Mouse (Mus musculus) neural tube, embryonic 13.5 days (tissue): Measurements from ENCODE around the gene Acer2. TPM values are rescaled to one million over a fixed set of nuclear protein-coding genes. Genes with fewer than 3 reads are reported as not detected.

Experiments used
- ATAC-seq: fragments of 200-750 bp; cut with Nextera tagmentation; 2 replicates; pipeline ENCODE4 v1.8.0; 2017; ENCODE audit warnings: low read depth, mild to moderate bottlenecking, moderate TSS enrichment, moderate library complexity
- H3K27ac ChIP-seq: fragments of 300-500 bp; sonication (generic); replicated peaks from 2 replicates; pipeline ENCODE4 v1.5.1; 2015; ENCODE audit warnings: moderate library complexity, mild to moderate bottlenecking, inconsistent platforms
- H3K27me3 ChIP-seq: fragments of 300-500 bp; sonication (generic); 2 replicates; pipeline ENCODE4 v1.6.1; 2015; ENCODE audit warnings: mild to moderate bottlenecking, inconsistent platforms
- H3K36me3 ChIP-seq: fragments of 300-500 bp; sonication (generic); 2 replicates; pipeline ENCODE4 v1.6.1; 2015; ENCODE audit warnings: mild to moderate bottlenecking, inconsistent platforms
- H3K4me1 ChIP-seq: fragments of 300-500 bp; sonication (generic); replicated peaks from 2 replicates; pipeline ENCODE4 v1.6.1; 2015; ENCODE audit warnings: inconsistent platforms
- H3K4me2 ChIP-seq: fragments of 300-500 bp; sonication (generic); 2 replicates; pipeline ENCODE4 v1.6.1; 2015; ENCODE audit warnings: inconsistent platforms, mild to moderate bottlenecking, moderate library complexity
- H3K4me3 ChIP-seq: fragments of 300-500 bp; sonication (generic); 2 replicates; pipeline ENCODE4 v1.5.1; 2015; ENCODE audit warnings: mild to moderate bottlenecking, inconsistent platforms
- H3K9ac ChIP-seq: fragments of 300-500 bp; sonication (generic); 2 replicates; pipeline ENCODE4 v1.6.1; 2015; ENCODE audit warnings: moderate library complexity, mild to moderate bottlenecking, inconsistent platforms
- H3K9me3 ChIP-seq: fragments of 300-500 bp; sonication (generic); 2 replicates; pipeline ENCODE4 v1.6.1; 2016; ENCODE audit warnings: inconsistent platforms
- WGBS: fragments of 180-500 bp; shearing (Covaris S2); methylation state at CpG from one replicate; pipeline ENCODE4 v1.1.7; 2015; 5-methylcytosine and 5-hydroxymethylcytosine counted together
- polyA plus RNA-seq: library from polyadenylated mRNA; unstranded; fragments of >200 nt; fragmentation: Nextera tagmentation; extraction: Ambion mirVana; gene quantifications from 2 replicates; pipeline ENCODE4 v1.2.1, GENCODE M21; 2015

The Acer2 gene
- polyA plus RNA-seq, 1 experiment from 2014 or later: 20.0 TPM

GRCm38 (mm10) chr4:86933026-86933425, 58.8 kb downstream of the Acer2 start:
- ATAC-seq: no peak
- WGBS: 84% methylated on average over 6 of the region's 6 CpGs
- no peaks in the 10 kb centered on the region for H3K9me3 ChIP-seq
- H3K4me3 ChIP-seq: no peak overlapping the region
- peaks cover 8% of the 10 kb centered on the region; the same call in 1 of the 2 replicates for H3K4me1 ChIP-seq
- no peak overlapping the region for H3K27ac ChIP-seq
- H3K27me3 ChIP-seq: 0 out of 2 replicates have a peak, but pooled peaks cover 3% of the 10 kb centered on the region
- no peak overlapping the region for H3K4me2 ChIP-seq
- H3K36me3 ChIP-seq: peaks cover 11% of the 10 kb centered on the region
- no peak overlapping the region for H3K9ac ChIP-seq

GRCm38 (mm10) chr4:86936217-86936616, 62.0 kb downstream of the Acer2 start:
- peaks cover 11% of the 10 kb centered on the region for H3K36me3 ChIP-seq
- H3K4me1 ChIP-seq: peaks cover 5% of the 10 kb centered on the region; the same call in 1 of the 2 replicates
- ATAC-seq: no peak
- no peak overlapping the region for H3K27ac ChIP-seq
- H3K4me3 ChIP-seq: no peak overlapping the region
- H3K9ac ChIP-seq: no peak overlapping the region
- no peaks in the 10 kb centered on the region for H3K27me3 ChIP-seq
- no peak overlapping the region for H3K4me2 ChIP-seq
- WGBS: 93% methylated on average over 9 of the region's 9 CpGs
- H3K9me3 ChIP-seq: no peaks in the 10 kb centered on the region

GRCm38 (mm10) chr4:86936706-86937105, 62.5 kb downstream of the Acer2 start:
- Histone ChIP-seq H3K9ac (no peak overlapping the region), H3K4me3 (no peak overlapping the region), H3K4me2 (no peak overlapping the region), H3K9me3 (no peaks in the 10 kb centered on the region), H3K4me1 (0 out of 2 replicates have a peak, but pooled peaks cover under 1% of the 10 kb centered on the region), H3K27me3 (no peaks in the 10 kb centered on the region), H3K27ac (no peak overlapping the region), H3K36me3 (peaks cover 11% of the 10 kb centered on the region)
- 60% methylated on average over 3 of the region's 3 CpGs for WGBS
- ATAC-seq: no peak

- H3K9me3 ChIP-seq: no peaks in the 10 kb centered on the region
- H3K4me3 ChIP-seq: no peak overlapping the region
- no peak overlapping the region for H3K4me2 ChIP-seq
- 84% methylated on average over 6 of the region's 6 CpGs for WGBS
- no peak overlapping the region for H3K27ac ChIP-seq
- no peaks in the 10 kb centered on the region for H3K36me3 ChIP-seq
- H3K9ac ChIP-seq: no peak overlapping the region
- H3K4me1 ChIP-seq: no peaks in the 10 kb centered on the region
- no peak for ATAC-seq
- no peaks in the 10 kb centered on the region for H3K27me3 ChIP-seq
Observed at GRCm38 (mm10) chr4:86942656-86943055, 68.5 kb downstream of the Acer2 start.

GRCm38 (mm10) chr4:86943296-86943695, 69.1 kb downstream of the Acer2 start:
- Histone ChIP-seq H3K36me3 (no peaks in the 10 kb centered on the region), H3K4me2 (no peak overlapping the region), H3K4me1 (no peaks in the 10 kb centered on the region), H3K9ac (no peak overlapping the region), H3K27ac (no peak overlapping the region), H3K4me3 (no peak overlapping the region), H3K27me3 (no peaks in the 10 kb centered on the region), H3K9me3 (no peaks in the 10 kb centered on the region)
- no peak for ATAC-seq
- WGBS: 60% methylated on average over 6 of the region's 6 CpGs

- no peaks in the 10 kb centered on the region for H3K4me1 ChIP-seq
- no peaks in the 10 kb centered on the region for H3K36me3 ChIP-seq
- no peak overlapping the region for H3K27ac ChIP-seq
- H3K4me3 ChIP-seq: no peak overlapping the region
- H3K9ac ChIP-seq: no peak overlapping the region
- no peaks in the 10 kb centered on the region for H3K9me3 ChIP-seq
- H3K27me3 ChIP-seq: no peaks in the 10 kb centered on the region
- H3K4me2 ChIP-seq: no peak overlapping the region
- no peak for ATAC-seq
- 75% methylated on average over 1 of the region's 1 CpGs for WGBS
Observed at GRCm38 (mm10) chr4:86948794-86949193, 74.6 kb downstream of the Acer2 start.

- 38% methylated on average over 5 of the region's 5 CpGs for WGBS
- 0 out of 2 replicates have a peak, but pooled peaks have one; percentile 25 for ATAC-seq
- H3K36me3 ChIP-seq: no peaks in the 10 kb centered on the region
Observed at GRCm38 (mm10) chr4:86953519-86953918, 79.3 kb downstream of the Acer2 start.

GRCm38 (mm10) chr4:86955448-86955847, 81.3 kb downstream of the Acer2 start:
- H3K4me3 ChIP-seq: no peak overlapping the region
- 77% methylated on average over 4 of the region's 4 CpGs for WGBS
- H3K27ac ChIP-seq: no peak overlapping the region
- H3K36me3 ChIP-seq: no peaks in the 10 kb centered on the region
- no peaks in the 10 kb centered on the region for H3K27me3 ChIP-seq
- no peaks in the 10 kb centered on the region for H3K9me3 ChIP-seq
- no peak overlapping the region for H3K9ac ChIP-seq
- no peak overlapping the region for H3K4me2 ChIP-seq
- ATAC-seq: no peak
- H3K4me1 ChIP-seq: 0 out of 2 replicates have a peak, but pooled peaks cover 3% of the 10 kb centered on the region

More at GRCm38 (mm10) chr4:86953519-86953918, 79.3 kb downstream of the Acer2 start:
- Histone ChIP-seq H3K4me1 (0 out of 2 replicates have a peak, but pooled peaks cover 3% of the 10 kb centered on the region), H3K4me3 (no peak overlapping the region), H3K9ac (no peak overlapping the region), H3K4me2 (no peak overlapping the region), H3K9me3 (no peaks in the 10 kb centered on the region), H3K27me3 (no peaks in the 10 kb centered on the region), H3K27ac (no peak overlapping the region)

GRCm38 (mm10) chr4:86957576-86958411, 83.6 kb downstream of the Acer2 start:
- Histone ChIP-seq H3K9ac (no peak overlapping the region), H3K4me2 (peak overlapping the region; percentile 37), H3K4me3 (no peak overlapping the region), H3K27ac (no peak overlapping the region), H3K9me3 (no peaks in the 10 kb centered on the region), H3K4me1 (0 out of 2 replicates have a peak, but pooled peaks cover 3% of the 10 kb centered on the region), H3K27me3 (no peaks in the 10 kb centered on the region), H3K36me3 (no peaks in the 10 kb centered on the region)
- peak; percentile 81 for ATAC-seq
- 34% methylated on average over 14 of the region's 14 CpGs for WGBS

GRCm38 (mm10) chr4:86977272-86977671, 103.1 kb downstream of the Acer2 start:
- Histone ChIP-seq H3K4me2 (no peak overlapping the region), H3K4me3 (no peak overlapping the region), H3K36me3 (no peaks in the 10 kb centered on the region), H3K27ac (no peak overlapping the region), H3K4me1 (no peaks in the 10 kb centered on the region), H3K9ac (no peak overlapping the region), H3K9me3 (peaks cover 8% of the 10 kb centered on the region; the same call in 1 of the 2 replicates), H3K27me3 (no peaks in the 10 kb centered on the region)
- WGBS: 87% methylated on average over 5 of the region's 5 CpGs
- no peak for ATAC-seq
